Mouse (Mus musculus) kidney, postnatal 10 days (tissue): ENCODE results near the gene Tbx10.
"Not testable (repeated sequence)": the region's sequence is repeated elsewhere in the genome, so short reads cannot be mapped to it uniquely, and the experiment has no call there.

Source experiments
- DNase-seq: peaks from one replicate; pipeline ENCODE4 v3.0.0; 2021; ENCODE audit warnings: mixed read lengths

Gene Tbx10

DNA sequence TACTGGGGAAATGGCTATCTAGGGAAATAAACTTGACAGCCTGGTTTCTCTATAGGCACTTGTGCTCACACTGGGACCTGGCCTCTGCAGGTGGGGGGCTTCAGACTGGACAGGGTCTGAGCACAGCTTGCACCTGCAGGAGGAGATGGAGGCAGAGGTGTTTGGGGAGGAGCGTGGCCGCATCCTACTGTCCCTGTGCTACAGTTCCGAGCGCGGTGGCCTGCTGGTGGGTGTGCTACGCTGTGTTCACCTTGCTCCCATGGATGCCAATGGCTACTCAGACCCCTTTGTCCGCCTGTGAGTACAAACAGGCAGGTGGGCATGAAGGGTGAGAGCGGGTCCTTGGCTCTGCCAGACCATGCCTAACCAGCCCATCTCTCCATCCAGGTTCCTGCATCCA lies 13.4 kb downstream of the Tbx10 start:
- DNase-seq = no peak

GRCm38 (mm10) chr19:4011086-4011485 lies 18.5 kb downstream of the Tbx10 start:
- no peak for DNase-seq

DNA sequence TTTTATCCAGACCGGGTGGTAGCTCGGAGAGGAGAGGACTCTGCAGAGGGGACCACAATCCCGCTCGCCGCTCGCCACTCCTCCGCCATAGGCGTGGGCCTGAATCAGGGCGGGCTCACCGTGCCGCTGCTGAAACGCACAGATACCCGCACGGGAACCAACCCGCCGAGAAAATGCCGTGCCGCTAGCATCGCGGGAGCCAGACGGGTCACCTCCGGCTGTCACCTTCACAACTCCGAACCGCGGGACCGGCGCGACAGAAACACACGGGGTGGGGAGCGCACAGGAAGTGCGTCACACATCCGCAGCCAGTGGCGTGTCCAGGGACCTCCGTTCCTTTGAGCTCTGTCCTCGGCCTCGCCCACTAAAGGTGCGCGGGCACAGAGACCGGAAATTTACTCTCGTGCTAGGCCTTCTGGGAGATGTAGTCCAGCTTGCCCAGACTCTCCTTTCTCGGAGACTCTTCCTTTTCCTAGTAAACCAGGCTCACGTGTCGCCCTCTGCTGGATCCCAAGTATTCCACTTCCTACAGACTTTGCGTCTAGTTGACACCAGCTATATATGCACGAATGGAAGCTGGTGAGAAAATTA lies 20.0 kb downstream of the Tbx10 start, which contains the start of gene Ndufv1:
Gene Ndufv1 (minus strand): TSS at position 375 of the 591 bp plus-strand sequence.
- DNase-seq = peak; percentile 98

- no peak for DNase-seq
These were observed 20.5 kb downstream of the Tbx10 start for GRCm38 (mm10) chr19:4013066-4013465.

- no peak for DNase-seq
These were observed 22.2 kb downstream of the Tbx10 start for GRCm38 (mm10) chr19:4014802-4015201.

GRCm38 (mm10) chr19:4015635-4016034 lies 23.1 kb downstream of the Tbx10 start:
- no peak for DNase-seq

DNA sequence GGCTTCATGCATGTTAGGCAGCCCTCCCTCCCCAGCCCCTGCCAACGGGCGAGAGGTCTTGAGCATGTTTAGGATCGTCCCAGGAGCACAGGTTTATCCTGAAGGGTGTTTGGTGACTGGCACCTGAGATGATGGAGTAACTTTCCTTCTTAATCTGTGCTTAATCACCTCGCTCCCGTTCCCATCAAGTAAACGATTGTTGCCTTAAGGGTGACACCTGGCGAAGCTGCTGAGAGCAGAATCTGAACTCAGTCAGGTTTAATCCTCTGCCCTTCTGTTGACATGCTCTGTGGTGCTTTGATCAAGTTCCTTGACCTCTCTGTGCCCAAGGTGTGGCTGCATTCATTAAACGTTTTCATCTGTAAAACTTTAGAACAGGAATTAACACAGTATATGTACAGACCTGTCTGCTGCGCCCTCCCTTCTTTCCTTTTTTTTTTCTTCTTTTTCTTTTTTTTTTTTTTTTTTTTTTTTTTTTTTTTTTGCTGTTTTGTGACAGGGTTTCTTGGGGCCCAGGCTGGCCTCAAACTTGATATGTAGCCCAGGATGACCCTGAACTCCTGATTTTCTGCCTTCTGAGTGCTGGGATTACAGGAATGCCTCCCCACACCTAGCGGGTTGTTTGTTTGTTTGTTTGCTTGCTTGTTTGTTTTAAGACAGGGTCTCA lies 25.5 kb downstream of the Tbx10 start:
- DNase-seq = no peak

DNA sequence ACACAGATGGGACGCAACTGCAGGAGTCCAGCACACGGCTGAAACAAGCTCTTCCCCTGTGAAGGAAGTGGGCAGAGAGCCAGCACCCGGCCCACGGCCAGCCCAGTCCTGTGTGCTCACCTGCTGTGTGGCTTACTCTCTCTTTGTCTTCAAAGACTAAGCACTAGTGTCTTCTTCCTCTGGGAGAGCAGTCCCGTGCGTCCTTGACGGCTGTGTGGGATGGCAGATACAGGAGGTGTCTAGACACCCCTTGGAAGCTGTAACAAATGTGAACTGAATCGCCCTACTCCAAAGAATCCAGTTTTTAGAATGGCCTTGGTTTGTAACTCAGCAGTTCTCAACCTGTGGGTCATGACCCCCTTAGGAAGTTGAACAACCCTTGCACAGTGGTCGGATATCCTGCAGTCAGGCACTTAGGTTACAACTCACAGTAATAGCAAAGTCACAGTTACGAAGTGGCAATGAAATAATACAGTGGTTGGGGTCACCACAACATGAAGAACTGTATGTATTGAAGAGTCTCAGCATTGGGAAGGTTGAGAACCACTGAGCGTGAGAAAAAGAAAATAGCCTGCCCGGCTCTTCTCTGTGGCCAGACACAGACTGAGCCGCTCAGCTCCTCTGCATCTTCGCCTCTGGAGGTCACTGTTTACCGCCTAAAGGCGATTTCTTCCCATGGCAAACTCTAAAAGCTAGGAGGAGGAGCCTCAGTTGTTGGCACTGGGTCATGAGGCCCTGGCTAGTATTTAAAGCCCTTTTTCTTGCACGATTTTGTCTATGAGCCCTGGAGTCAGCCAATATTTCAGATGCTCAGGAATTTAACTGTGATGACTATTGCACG lies 26.4 kb downstream of the Tbx10 start:
- DNase-seq = peak; percentile 89

GRCm38 (mm10) chr19:4023185-4023584 lies 30.6 kb downstream of the Tbx10 start:
- DNase-seq = no peak

- DNase-seq = no peak
These were observed 35.0 kb downstream of the Tbx10 start for GRCm38 (mm10) chr19:4027576-4027975.

- DNase-seq = no peak
These were observed 40.1 kb downstream of the Tbx10 start for GRCm38 (mm10) chr19:4032668-4033067.

DNA sequence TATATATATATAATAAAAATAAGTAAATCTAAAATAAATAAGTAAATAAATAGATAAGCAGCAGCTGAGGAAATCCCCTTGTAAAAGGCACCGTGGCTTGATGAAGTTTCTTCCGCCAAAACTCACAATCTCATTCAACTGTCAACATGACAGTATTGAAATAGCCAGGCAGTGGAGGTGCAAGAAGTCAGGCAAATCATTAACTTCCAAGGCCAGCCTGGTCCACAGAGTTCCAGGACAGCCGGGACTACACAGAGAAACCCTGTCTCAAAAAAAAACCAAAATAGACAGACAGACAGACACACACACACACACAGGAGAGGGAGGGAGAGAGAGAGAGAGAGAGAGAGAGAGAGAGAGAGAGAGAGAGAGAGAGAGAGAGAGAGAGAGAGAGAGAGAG lies 40.7 kb downstream of the Tbx10 start:
- peak; percentile 43 for DNase-seq

- DNase-seq = no peak
These were observed 41.2 kb downstream of the Tbx10 start for GRCm38 (mm10) chr19:4033742-4034141.

DNA sequence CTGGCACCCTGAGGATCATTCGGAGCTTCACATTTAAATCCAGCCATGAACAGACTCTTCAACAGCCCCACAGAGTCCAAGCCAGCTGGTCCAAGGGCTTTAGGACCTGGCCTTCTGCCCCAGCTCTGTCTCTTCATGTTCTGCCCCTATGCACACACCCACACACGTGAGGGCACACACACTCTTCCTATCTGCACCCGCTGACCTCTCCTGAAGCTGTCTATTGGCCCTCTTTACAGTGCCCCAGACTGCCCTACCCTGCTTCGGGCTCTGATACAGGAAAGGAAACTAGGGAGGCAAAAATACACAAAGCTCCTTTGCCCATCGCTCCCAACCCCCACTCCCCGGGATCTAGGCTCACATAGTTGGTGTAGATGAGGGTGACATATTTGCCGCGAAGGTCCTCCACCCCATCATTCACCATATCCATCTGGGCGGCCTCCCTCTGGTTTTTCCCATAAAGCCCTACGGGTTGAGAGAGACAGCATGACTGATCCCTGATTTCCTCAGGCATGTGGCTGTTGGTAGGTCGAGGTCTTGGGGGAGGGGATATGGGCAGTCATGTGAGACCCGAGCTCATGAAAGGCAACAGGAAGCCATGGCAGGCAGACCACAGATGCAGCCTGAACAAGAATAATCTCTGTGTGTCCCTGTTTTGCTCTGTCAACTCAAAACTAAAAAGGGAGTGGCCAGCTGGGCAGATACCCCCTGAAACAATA lies 43.9 kb downstream of the Tbx10 start:
- no peak for DNase-seq

GRCm38 (mm10) chr19:4037154-4037787 lies 44.7 kb downstream of the Tbx10 start:
- DNase-seq = not testable (repeated sequence)

DNA sequence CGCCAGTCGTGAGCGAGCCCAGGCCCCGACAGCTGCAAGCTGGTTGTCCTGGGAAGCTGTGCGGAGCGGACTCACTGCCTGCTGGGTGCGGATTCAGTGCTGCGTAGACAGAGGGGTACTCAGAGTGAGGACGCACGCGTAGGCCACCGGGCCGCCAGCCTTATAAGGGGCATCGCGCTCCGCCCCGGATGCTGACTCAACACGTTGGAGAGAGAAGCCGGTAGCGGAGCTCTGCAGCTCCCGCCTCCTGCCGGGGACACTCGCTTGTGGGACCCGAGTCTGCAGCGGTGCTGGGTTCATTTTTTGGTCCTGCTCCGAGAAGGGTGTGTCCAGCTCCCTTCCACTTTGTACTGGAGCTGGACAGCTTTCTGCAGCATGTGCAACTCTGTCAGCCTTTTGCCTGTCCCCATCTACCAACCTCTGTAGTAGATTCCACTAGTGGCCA lies 45.3 kb downstream of the Tbx10 start, which contains the start of gene Gstp1:
Gene Gstp1 (minus strand): TSS at position 198 of the 445 bp plus-strand sequence.
- DNase-seq = peak; percentile 92

GRCm38 (mm10) chr19:4040941-4041340 lies 48.4 kb downstream of the Tbx10 start:
- DNase-seq = not testable (repeated sequence)

- not testable (repeated sequence) for DNase-seq
These were observed 48.9 kb downstream of the Tbx10 start for GRCm38 (mm10) chr19:4041500-4041899.

DNA sequence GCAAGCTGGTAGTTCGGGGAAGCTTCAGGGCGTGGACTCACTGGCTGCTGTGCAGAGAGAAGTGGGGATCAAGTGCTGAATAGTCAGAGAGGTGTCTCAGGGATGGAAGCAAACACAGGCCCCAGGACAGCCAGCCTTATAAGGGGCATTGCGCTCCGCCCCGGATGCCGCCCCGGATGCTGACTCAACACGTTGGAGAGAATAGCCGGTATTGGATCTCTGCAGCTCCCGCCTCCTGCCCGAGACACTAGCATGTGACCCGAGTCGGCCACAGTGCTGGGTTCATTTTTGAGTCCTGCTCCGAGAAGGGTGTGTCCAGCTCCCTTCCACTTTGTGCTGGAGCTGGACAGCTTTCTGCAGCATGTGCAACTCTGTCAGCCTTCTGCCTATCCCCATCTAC lies 49.6 kb downstream of the Tbx10 start:
- peak; percentile 38 for DNase-seq

GRCm38 (mm10) chr19:4044109-4044508 lies 51.6 kb downstream of the Tbx10 start:
- not testable (repeated sequence) for DNase-seq

GRCm38 (mm10) chr19:4045966-4046865 lies 53.7 kb downstream of the Tbx10 start, which contains the start of gene Gstp2:
Gene Gstp2, minus strand, starts transcription at chr19:4046023.
- peak; percentile 85 for DNase-seq
